Mouse (Mus musculus) thymus, postnatal 25 days (tissue): Measurements from ENCODE around the gene Sp9.
A peak's percentile ranks its signal among the peaks of the same experiment; 100 is the strongest.

Source experiments
- DNase-seq: peaks from one replicate; pipeline ENCODE4 v3.0.0; 2022

Gene Sp9

DNA sequence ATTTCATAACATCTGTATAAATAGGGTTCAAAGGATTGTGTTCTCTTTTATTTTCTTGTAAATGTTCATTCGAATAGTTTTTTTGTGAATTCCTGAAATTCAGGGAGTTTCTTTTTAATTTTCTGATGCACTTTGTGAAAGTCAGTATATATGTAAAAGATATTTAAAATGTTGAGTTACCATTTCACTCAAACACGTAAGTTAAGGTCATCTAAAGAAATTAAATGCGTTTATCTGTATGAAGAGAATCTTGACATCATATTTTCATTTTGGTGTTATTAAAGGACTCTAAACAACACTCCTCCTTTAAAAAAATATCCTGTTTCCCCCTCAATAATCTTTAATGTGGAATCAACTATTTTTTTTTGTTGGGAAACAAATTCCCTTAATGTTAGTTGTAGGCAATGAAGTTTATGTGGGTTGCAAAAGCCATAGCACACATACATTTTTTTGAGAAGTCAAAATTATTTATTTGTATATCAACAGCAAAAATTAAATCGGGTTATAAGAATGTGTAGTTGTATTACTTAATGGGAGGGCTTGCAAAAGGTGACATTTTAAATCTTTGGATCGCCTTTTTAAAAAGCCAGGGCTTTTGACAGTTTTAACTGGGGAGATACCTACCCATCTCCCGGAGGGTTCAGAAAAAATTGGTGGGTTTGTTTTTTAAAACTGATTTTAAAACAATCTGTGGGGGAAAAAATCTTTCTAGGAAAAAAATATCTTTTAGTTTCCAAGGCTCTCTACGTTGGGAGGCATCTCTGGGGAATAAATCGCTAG lies 3.7 kb downstream of the Sp9 start:
- no peak for DNase-seq

- DNase-seq: peak; percentile 33
Measured at GRCm38 (mm10) chr2:73276141-73276571, 4.4 kb downstream of the Sp9 start.

DNA sequence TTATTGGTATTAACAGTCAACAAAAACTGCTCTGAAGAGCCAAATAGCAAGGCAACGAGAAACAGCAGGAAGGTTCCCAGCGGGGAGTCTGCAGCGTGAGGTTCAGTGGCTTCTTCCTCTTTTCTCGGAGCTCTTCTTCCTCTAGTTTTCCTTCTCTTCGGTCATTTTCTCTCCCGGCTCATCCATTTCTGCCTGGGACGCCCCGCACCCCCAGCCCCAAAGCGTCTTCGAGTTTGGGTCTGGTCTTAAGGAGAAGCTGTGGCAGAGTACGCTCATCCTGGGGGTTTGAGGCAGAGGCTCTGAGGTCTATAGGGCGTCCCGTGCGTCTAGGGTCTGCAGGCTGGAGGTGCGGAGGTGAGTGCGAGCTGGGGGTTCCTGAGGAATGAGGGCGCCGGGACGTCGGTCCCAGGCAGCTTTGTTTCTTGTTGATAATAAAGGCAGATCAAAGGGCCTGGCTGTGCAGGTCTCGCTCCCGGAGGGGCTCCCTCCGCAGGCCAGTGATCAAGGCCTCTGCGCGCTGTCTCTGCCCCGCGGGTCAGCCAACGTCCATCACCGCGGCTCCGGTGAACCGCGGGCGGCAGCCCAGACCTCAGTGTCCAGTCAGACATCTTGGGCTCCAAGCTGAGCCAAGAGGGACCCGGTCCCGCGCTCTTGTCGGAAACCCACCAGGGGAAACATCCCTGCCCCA lies 5.4 kb downstream of the Sp9 start:
- peak; percentile 36 for DNase-seq

- peak; percentile 24 for DNase-seq
Measured at GRCm38 (mm10) chr2:73277709-73278075, 6.0 kb downstream of the Sp9 start.

DNA sequence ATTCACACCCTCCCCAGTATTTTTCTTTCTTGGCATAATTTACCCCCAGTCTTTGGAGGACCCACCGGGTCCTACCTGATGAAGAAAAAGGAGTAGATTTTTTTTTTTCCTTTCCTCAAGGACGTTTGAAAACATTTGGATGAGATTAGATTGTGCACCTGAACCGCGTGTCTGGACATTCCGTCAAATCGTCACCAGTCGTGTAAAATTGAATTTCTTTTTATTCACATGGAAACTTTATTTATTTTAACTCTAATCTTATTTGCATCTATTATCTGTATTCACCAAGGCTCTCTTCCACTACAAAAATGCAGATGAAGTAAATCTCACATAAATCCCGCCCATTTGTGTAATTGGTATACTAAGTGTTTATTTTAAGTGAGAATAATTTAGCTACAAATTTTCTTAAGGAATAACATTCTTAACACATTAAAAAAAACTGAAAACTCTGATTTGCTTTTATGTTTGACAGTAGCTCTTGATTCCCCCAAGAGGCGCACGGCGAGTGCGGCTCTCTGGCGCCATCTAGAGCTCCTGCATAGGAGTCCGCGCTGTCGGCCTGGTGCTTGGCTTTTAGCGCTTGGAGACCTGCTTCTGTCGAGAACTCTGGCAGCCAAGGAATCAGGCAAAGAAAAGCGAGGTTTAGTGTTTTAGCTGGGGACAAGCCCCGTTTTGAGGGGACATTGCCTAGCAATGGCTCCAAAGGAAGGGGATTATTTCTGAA lies 6.6 kb downstream of the Sp9 start:
- peak; percentile 89 for DNase-seq

- no peak for DNase-seq
Measured at GRCm38 (mm10) chr2:73278869-73279268, 7.1 kb downstream of the Sp9 start.

- DNase-seq: no peak
Measured at GRCm38 (mm10) chr2:73279271-73280038, 7.7 kb downstream of the Sp9 start.

DNA sequence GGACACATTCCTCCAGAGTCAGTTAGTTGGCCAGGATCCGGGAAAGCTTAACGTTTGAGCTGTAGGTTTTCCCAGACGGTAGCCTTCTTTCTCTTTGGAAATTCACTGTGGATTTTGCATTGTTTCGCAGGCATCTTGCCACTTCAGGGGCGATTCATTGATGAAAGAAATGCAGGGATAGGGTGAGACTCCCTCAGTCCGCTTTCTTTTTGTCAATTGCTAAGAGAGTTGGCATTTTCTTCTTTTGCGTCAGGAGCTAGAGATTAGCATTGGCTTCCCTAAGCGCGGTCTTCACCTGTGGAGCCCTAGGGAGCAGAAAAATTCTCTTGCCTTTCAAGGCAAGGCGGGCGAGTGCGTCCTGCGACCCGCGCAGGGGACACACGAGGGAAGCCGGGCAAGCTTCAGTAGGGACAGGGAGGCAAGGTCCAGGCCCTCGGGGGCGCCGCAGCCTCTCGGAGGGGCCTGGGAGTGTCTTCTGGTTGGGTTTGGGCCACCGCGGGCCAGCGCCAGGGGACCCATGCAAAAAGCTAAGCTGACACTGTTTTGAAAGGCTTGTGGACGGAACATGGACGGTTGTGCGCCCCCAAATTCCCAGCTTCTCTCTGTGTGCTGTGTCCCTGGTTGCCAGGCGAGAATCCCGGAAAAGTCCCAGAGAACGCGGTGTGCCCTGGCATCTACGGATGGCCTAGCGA lies 8.8 kb downstream of the Sp9 start:
- DNase-seq: no peak

DNA sequence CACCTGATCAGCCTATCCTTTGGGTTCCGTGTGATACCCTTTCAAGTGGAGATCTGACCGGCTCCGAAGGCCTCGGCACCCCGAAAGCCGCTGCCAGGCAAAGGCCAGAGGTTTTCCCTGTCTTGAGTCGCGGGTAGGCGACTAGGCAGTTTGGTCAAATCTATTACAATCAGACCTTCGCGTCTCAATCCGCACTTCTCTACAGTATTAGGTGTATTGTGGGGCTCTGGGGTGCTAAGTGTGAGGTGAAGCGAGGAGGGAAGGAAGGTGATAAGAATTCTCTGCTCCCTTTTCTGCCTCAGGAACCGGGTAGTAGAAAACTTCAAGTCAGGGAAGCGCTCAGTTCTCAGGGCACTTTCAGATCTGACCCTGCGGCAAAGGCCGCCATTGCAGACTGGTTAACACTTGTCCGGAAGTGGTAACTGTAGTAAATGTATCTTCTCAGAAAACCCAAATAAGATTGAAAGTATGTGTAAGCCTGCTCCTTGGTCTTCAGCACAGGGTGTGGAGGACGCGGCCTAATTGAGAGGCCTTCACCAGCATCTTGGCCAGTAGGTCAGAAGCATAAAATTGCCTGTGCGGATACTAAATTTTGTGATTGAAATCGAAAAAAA lies 9.4 kb downstream of the Sp9 start:
- DNase-seq: no peak

- no peak for DNase-seq
Measured at GRCm38 (mm10) chr2:73281707-73282106, 10.0 kb downstream of the Sp9 start.

DNA sequence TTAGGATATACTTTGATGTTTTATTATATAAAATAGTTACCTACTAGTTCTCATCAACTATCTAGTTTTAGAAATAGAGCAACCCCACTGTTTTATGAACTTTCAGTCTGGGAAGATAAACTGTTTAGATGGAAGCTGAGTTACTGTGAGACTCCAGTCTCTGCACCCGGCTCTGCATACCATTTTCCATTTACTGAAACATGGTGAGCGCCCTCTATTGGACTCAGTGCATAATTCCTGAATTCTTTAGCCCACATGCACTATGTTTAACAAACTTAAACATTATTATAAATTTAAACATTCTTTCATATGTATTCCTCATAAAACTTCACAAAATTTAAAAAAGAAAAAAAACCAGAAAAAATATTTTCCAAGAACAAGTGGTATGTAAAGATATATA lies 13.9 kb downstream of the Sp9 start:
- no peak for DNase-seq

DNA sequence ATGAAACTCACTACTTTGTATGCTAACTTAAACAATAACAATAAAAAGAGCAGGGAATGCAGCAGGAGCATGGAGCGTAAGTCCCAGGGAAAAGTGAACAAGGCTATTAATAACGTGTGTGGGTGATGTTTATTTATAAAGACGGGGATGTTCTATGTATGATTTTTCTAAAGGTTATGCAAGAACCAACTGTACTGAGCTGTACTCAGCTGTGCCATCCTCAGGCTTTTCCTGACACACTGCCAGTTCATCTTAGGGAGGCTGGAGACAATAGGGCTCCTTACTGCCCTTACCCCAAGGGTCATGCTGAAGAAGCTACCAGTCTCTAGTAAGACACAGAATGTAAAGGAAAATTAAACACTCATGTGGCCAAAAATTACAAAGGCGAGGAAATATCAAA lies 19.4 kb downstream of the Sp9 start:
- no peak for DNase-seq

DNA sequence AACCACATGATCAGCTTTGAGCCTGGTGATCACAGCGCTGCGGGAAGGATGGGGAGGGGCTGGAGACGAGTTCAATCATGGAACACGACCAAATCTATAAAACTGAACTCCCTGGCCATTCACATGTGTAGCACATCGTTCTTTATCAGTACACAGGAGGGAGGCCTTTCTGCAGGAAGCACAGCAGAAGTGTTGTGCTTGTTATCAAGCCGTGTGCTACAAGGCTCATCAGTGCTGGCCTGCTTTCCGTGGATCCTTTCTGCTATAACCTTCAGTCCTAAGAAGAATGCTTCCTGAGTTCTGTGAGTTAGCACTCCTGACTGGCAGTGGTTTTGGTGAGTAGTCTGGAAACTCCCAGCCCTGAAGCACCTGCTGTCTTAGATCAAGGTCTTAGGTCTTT lies 23.3 kb downstream of the Sp9 start:
- no peak for DNase-seq

DNA sequence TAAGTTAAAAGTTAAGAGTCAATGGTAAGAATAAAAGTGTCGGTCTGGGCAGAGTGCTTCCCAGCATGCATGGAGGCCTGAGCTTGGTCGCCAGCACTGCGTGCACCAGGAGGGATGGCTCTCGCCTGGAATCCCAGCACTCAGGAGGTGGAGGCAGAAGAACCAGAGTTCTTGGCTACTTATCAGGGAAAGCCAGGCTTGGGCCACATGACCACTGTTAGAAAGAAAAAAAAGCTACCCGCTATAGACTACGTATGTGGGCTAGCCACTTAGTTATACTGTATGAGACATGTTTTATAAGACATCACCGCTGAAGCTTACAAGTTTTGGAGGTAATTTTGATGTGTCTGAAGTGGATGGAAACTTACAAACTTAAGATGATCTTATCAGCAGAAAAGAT lies 26.4 kb downstream of the Sp9 start:
- no peak for DNase-seq

DNA sequence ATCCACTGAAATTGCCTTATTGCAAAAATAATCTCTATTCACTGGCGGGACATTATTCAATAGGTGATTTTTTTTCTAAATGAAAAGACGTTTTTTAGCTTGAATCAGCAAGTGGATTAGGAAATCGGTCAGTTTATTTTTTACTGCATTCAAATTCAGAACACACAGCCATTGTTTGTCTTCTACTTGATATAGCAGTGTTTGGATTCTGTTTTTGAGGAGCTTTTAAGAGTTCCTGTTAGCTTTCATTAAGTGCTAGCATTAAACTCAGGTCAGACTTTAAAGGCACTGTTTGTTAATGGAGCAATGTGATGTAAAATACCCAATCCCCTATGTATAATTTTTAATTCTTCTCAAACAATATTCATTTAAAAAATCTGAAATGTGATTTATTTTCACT lies 27.1 kb downstream of the Sp9 start:
- DNase-seq: no peak

DNA sequence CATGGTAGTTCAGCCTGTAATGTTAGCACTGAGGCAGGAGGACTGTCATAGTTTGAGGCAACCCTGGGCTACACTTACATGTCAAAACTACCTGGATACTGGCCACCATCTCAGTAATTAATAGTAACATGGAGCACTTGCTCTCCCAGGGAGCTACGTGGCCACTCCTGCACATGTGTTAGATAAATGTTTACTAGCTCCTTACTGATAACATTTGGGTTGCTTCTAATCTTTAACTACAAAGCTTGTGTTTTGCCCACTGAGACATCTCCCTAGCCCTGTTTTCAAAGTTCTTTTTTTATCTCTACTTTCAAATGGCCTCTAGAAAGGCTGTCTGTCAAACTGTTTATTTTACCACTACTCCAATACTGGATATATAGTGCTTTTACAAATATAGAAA lies 30.3 kb downstream of the Sp9 start:
- no peak for DNase-seq

DNA sequence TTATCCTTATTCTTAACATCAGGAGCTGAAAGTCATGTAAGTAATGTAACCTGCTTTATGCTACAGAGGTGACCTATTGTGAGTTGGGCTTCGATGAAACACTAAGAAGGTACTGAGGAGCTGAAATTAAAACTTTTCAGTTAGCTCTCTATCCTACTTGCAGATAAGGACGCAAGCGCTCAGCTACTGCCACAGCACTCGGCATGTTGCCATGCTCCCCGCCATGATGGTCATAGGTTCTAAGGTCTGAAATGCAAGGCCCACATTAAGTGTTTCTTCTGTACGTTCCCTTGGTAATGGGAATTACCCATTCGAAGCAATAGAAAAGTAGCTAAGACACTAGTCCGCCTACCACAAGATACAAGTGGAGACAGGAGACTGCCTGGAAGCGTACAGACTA lies 31.0 kb downstream of the Sp9 start:
- DNase-seq: no peak

- no peak for DNase-seq
Measured at GRCm38 (mm10) chr2:73304506-73304905, 32.8 kb downstream of the Sp9 start.

- no peak for DNase-seq
Measured at GRCm38 (mm10) chr2:73306006-73306405, 34.3 kb downstream of the Sp9 start.

DNA sequence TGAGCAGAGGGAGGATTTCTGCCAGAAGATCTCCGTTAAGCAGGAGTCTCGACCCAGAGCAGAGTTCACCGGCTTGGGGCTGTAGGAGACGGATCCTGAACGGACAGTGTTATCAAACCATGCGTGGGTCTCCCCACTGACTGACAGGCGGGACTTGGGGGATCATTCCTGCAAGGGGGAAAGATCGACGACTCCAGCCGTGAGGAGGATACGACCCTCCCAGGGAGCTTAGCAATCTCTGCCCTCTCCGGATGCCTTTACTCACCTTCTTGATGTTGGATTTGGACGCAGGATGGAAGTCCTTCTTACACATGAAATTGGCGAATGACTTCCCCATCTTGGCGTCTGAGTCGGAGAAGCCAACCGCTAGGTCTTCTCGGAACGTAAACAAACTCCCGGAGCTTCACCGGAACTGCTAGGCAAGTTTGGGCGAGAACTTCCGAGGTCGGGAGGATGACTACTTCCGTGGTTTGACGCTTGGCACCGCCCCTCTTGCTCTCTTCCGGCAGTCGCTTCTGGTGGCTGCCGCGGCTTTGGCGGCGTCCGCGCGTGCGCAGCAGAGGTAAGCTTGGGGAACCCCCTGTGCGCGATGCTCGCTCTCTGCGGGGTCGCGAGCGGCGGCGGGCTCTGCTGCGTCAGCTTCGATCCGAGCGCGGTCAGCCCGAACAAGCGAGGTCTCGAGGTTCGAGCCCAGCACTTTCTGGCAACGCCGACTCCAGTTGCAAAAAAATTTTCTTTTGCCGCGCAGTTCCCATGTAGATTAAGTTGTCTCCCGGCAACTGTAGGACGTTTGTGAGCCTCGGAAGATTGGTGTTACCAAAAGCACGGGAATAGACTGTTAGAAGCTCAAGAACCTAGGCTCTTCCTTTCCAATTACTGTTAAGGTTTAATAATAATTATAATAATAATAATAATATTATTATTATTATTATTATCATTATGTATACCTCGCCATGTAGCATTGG lies 40.7 kb downstream of the Sp9 start, which contains the start of the genes Scrn3 and Cir1:
Gene Scrn3, plus strand, starts transcription at position 450 of the 965 bp plus-strand sequence.
Gene Cir1, minus strand, starts transcription at position 550 of the 965 bp plus-strand sequence.
- DNase-seq: peak; percentile 94

GRCm38 (mm10) chr2:73313117-73313501 lies 41.4 kb downstream of the Sp9 start:
- peak; percentile 27 for DNase-seq
